Mouse (Mus musculus) small intestine, adult 2 months (tissue): ENCODE results near the gene Fndc10.

ENCODE experiments used
- CTCF ChIP-seq: fragments of 200-500 bp; IDR thresholded peaks from 2 replicates; pipeline ENCODE4 v1.5.1; 2012; ENCODE audit warnings: low read depth, mild to moderate bottlenecking, control low read depth, inconsistent platforms, low read length, moderate library complexity, mixed read lengths; ENCODE audit not compliant: insufficient replicate concordance, insufficient read length; ENCODE audit errors: extremely low read depth
- POLR2A ChIP-seq: fragments of 200-500 bp; IDR thresholded peaks from 2 replicates; pipeline ENCODE4 v1.6.1; 2012; ENCODE audit warnings: low read depth, mild to moderate bottlenecking, control low read depth, inconsistent platforms, low read length, moderate library complexity

DNA sequence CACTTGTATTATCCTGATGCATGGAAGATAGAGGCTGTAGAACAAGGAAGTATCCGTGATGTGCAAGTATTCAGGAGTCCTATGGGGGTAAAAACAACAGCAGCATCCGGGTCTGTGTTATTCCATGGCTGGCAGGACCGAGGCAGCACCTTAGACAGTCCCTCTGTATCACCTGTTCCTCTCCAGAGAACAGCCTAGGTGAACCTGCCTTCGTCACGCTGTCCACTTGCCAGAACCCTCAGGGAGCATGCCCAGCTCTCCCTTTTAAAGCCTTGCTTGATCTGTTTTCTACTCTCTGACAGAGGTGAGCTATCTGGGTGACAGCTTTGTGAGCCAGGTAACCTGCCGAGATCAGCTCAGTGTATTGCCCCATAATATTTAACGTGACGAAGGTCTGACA lies 50.3 kb downstream of the Fndc10 start:
- TF ChIP-seq CTCF (no peak), POLR2A (no peak)
